Mouse (Mus musculus) testis, adult 2 months (tissue): ENCODE measurements around the gene Nck2.

ENCODE experiments used
- CTCF ChIP-seq: fragments of 200-500 bp; IDR thresholded peaks from 2 replicates; pipeline ENCODE4 v1.5.1; 2012; ENCODE audit warnings: low read depth, mild to moderate bottlenecking, inconsistent platforms, low read length, moderate library complexity; ENCODE audit not compliant: control insufficient read depth, insufficient read depth, insufficient replicate concordance
- POLR2A ChIP-seq: fragments of 200-500 bp; IDR thresholded peaks from 2 replicates; pipeline ENCODE4 v1.6.1; 2012; ENCODE audit warnings: low read depth, mild to moderate bottlenecking, inconsistent platforms, low read length, moderate library complexity; ENCODE audit not compliant: control insufficient read depth

- TF ChIP-seq CTCF (no peak), POLR2A (no peak)
These were observed 1.7 kb downstream of the Nck2 start for GRCm38 (mm10) chr1:43446089-43446533.
